ENCODE assay signal across 23 mouse cellular contexts in genomic region chr1:72783341-72783740, GRCm38 (mm10). TPM values are rescaled to one million over a fixed set of nuclear protein-coding genes. Genes with fewer than 3 reads are reported as not detected.
DNase-seq lines count a peak whose midpoint lies in the region; ATAC-seq and TF ChIP-seq lines count a peak whose summit lies in the region.
"Had no signal": no experiment of that assay in that cellular context is flagged by ENCODE, and none has a peak within 500 bp of the region (broad histone marks: within the 10 kb centered on the region; RNA-seq: fewer than 3 reads in every experiment).

No protein-coding gene starts in this region.

- no peak for ATAC-seq in midbrain, embryonic 16.5 days
- ATAC-seq: activated CD4-positive, CD25-positive, alpha-beta regulatory T cell, adult 4 months; CD4-positive, CD25-positive, alpha-beta regulatory T cell, adult 4 months; Patski had no signal

- TF ChIP-seq POLR2A in myocyte (IDR thresholded peaks at IDR 0.05; ENCODE audit: insufficient read length, low read depth), result no peak

- no peaks in the 10 kb centered on the region for H3K36me3 ChIP-seq in midbrain, embryonic 10.5 days
- no peaks in the 10 kb centered on the region for H3K36me3 ChIP-seq in midbrain, embryonic 16.5 days (ENCODE audit: control insufficient read depth, insufficient read depth, low read length)
- no peaks in the 10 kb centered on the region for H3K36me3 ChIP-seq in C2C12 (ENCODE audit: control insufficient read depth, insufficient read depth)
- no peaks in the 10 kb centered on the region for H3K36me3 ChIP-seq in myocyte (ENCODE audit: control insufficient read depth, insufficient read depth)
- H3K36me3 ChIP-seq: G1E had no signal

- H3K79me3 ChIP-seq in C2C12 (ENCODE audit: low read depth), result no peaks in the 10 kb centered on the region

- peaks cover 47% of the 10 kb centered on the region for H3K4me1 ChIP-seq in midbrain, embryonic 10.5 days
- H3K4me1 ChIP-seq in midbrain, embryonic 16.5 days (ENCODE audit: control insufficient read depth, insufficient read depth, low read length), result peaks cover 2% of the 10 kb centered on the region; the same call in 1 of the 2 replicates

- no peak for TF ChIP-seq CTCF in C2C12 (IDR thresholded peaks at IDR 0.05; ENCODE audit: control insufficient read depth, insufficient read depth, insufficient read length)

- WGBS in midbrain, embryonic 10.5 days, result 64% methylated on average over 2 of the region's 2 CpGs
- 65% methylated on average over 2 of the region's 2 CpGs for WGBS in midbrain, embryonic 16.5 days

- H3K27ac ChIP-seq in midbrain, embryonic 10.5 days (replicated peaks), result peak overlapping the region; percentile 33; the same call in 1 of the 2 replicates
- no peak overlapping the region for H3K27ac ChIP-seq in midbrain, embryonic 16.5 days (ENCODE audit: low read length)

- H3K4me3 ChIP-seq in midbrain, embryonic 10.5 days, result no peak overlapping the region
- H3K4me3 ChIP-seq in midbrain, embryonic 16.5 days (ENCODE audit: low read depth, low read length), result no peak overlapping the region
- H3K4me3 ChIP-seq in C2C12 (ENCODE audit: insufficient read depth, poor library complexity, severe bottlenecking), result no peak overlapping the region
- no peak overlapping the region for H3K4me3 ChIP-seq in myocyte

- no peaks in the 10 kb centered on the region for H3K27me3 ChIP-seq in midbrain, embryonic 10.5 days (ENCODE audit: low read depth, poor library complexity, severe bottlenecking)
- H3K27me3 ChIP-seq in midbrain, embryonic 16.5 days (ENCODE audit: control insufficient read depth, insufficient read depth, low read depth, low read length), result no peaks in the 10 kb centered on the region
- H3K27me3 ChIP-seq in C2C12 (ENCODE audit: control insufficient read depth, insufficient read depth, insufficient read length) (no peaks in the 10 kb centered on the region), myocyte (ENCODE audit: control insufficient read depth, insufficient read depth, insufficient read length) (no peaks in the 10 kb centered on the region)
- H3K27me3 ChIP-seq: Patski had no signal

- H3K79me2 ChIP-seq in C2C12 (ENCODE audit: control insufficient read depth, insufficient read depth) (no peaks in the 10 kb centered on the region), myocyte (ENCODE audit: control insufficient read depth, insufficient read depth) (no peaks in the 10 kb centered on the region)

- no peak overlapping the region for H3K9ac ChIP-seq in midbrain, embryonic 16.5 days (ENCODE audit: low read depth, low read length)

- H3K4me2 ChIP-seq in midbrain, embryonic 16.5 days (ENCODE audit: low read length), result no peak overlapping the region
- H3K4me2 ChIP-seq in myocyte (ENCODE audit: low read depth), result peak overlapping the region; percentile 57

- DNase-seq in midbrain, embryonic 10.5 days (ENCODE audit: low spot score), result no peak
- no peak for DNase-seq in adrenal gland, adult 18-20 months (ENCODE audit: low spot score in 2 of 2)
- DNase-seq in urinary bladder, adult 2 months (ENCODE audit: low spot score), result no peak
- DNase-seq: adrenal gland, adult 2 months; adrenal gland, adult 8-10 months; adrenal gland, postnatal 10 days; adrenal gland, postnatal 14 days; adrenal gland, postnatal 25 days; adrenal gland, postnatal 36 days; B cell, adult 2 months; cerebellum, adult 11 months; cerebellum, adult 11-12 months; cerebellum, adult 18-20 months; cerebellum, adult 2 months; cerebellum, adult 8-10 months had no signal

- H3K9me3 ChIP-seq in midbrain, embryonic 10.5 days (replicated peaks), result no peaks in the 10 kb centered on the region
- H3K9me3 ChIP-seq in midbrain, embryonic 16.5 days (replicated peaks; ENCODE audit: control insufficient read depth, low read length, poor library complexity, severe bottlenecking), result no peaks in the 10 kb centered on the region
- H3K9me3 ChIP-seq: G1E had no signal

- no peak overlapping the region for H3ac ChIP-seq in C2C12 (ENCODE audit: control insufficient read depth, insufficient read length, low read depth)
- H3ac ChIP-seq in myocyte (ENCODE audit: control insufficient read depth, insufficient read length), result no peak overlapping the region

TF ChIP-seq in C2C12, 6 proteins besides CTCF, POLR2A, EP300 and RAD21:
- TF ChIP-seq FOSL1 (IDR thresholded peaks at IDR 0.05; ENCODE audit: insufficient read depth, low read length, poor library complexity, severe bottlenecking) (no peak), MYOD1 (IDR thresholded peaks at IDR 0.05; ENCODE audit: control insufficient read depth, insufficient read length, low read depth) (peak; percentile 96)

TF ChIP-seq in myocyte, 11 proteins besides CTCF, POLR2A, EP300 and RAD21:
- peak; percentile 48 to 86 (median 51) for TF ChIP-seq MYOG (IDR thresholded peaks at IDR 0.05; ENCODE audit: control insufficient read depth in 1 of 3, insufficient read depth in 1 of 3, insufficient read length in 2 of 3, low read depth in 2 of 3)
- no peak for TF ChIP-seq MAX (IDR thresholded peaks at IDR 0.05; ENCODE audit: low read depth)
- peak; percentile 36 for TF ChIP-seq TCF12 (IDR thresholded peaks at IDR 0.05; ENCODE audit: insufficient read depth, poor library complexity, severe bottlenecking)
- TF ChIP-seq MYOD1 (IDR thresholded peaks at IDR 0.05; ENCODE audit: control insufficient read depth in 1 of 3, insufficient read length in 2 of 3, low read depth in 2 of 3), result peak; percentile 50 to 95 (median 94)
- no peak for TF ChIP-seq USF1 (IDR thresholded peaks at IDR 0.05; ENCODE audit: low read depth)

RNA-seq across cellular contexts. Expression of gene Igfbp2, which starts 41.0 kb away (rescaled TPM):
- polyA plus RNA-seq in midbrain, embryonic 10.5 days (2016; fragmentation: Nextera tagmentation; extraction: Ambion mirVana), result 585 and 600 TPM in 2 replicates
- 244 and 262 TPM in 2 replicates for polyA plus RNA-seq in midbrain, embryonic 16.5 days (2015; fragmentation: Nextera tagmentation; extraction: Ambion mirVana)
- polyA plus RNA-seq in C2C12 (2012; fragmentation: generic; extraction: Trizol) (222 TPM), myocyte (2012; fragmentation: generic; extraction: Trizol) (83.7 TPM)
- total RNA-seq in adrenal gland, adult 18-20 months (2021), result 1 to 10 TPM; 1.2 to 4.1 TPM
- 874 and 1,097 TPM in 2 replicates for polyA plus RNA-seq in urinary bladder, adult 2 months (2012; rRNA removed)
- total RNA-seq: MEL had no signal
- polyA plus RNA-seq: activated CD4-positive, CD25-positive, alpha-beta regulatory T cell, adult 4 months; CD4-positive, CD25-positive, alpha-beta regulatory T cell, adult 4 months; G1E had no signal
